Mouse (Mus musculus) spleen, postnatal 36 days (tissue): ENCODE measurements around the gene Zfp874a.
"Not testable (repeated sequence)": the region's sequence is repeated elsewhere in the genome, so short reads cannot be mapped to it uniquely, and the experiment has no call there.

Experiments used
- DNase-seq, 2 experiments: peaks; one replicate each; pipeline ENCODE4 v3.0.0; 2022; ENCODE audit warnings: low spot score in 2 of 2, mixed read lengths in 1 of 2

Gene Zfp874a

GRCm38 (mm10) chr13:67376255-67376654 is 75.2 kb downstream of the Zfp874a start:
- DNase-seq = not testable (repeated sequence)

GRCm38 (mm10) chr13:67375050-67375911 is 76.1 kb downstream of the Zfp874a start, which contains the start of the genes Gm28041 and Zfp456:
TSS of gene Gm28041 (minus strand) at chr13:67375733.
TSS of gene Zfp456 (minus strand) at chr13:67375810.
- peak; percentile 85 to 87 for DNase-seq
